Mouse (Mus musculus) inflammation-experienced regulatory T-cells, adult 16 weeks (primary cell): ENCODE measurements around the gene Irak1bp1. TPM values are rescaled to one million over a fixed set of nuclear protein-coding genes. Genes with fewer than 3 reads are reported as not detected.

Experiments
- polyA plus RNA-seq: library from polyadenylated mRNA; unstranded; fragments of 100-300 nt; shearing (Covaris generic); gene quantifications from one replicate; pipeline ENCODE4 v1.2.1, GENCODE M21; 2017

Gene Irak1bp1
- polyA plus RNA-seq, result 0.71 TPM

GRCm38 (mm10) chr9:82829007-82829689, at the start of gene Irak1bp1:
Gene Irak1bp1, plus strand, starts transcription at chr9:82829540.

Other genes starting within 250 kb of the Irak1bp1 start
- 170 TPM for gene Phip, start 146.0 kb downstream of the Irak1bp1 start, polyA plus RNA-seq